Mouse (Mus musculus) myocyte (in vitro differentiated cells): ENCODE measurements at regions not wholly inside any gene's neighbourhood (a gene's known extent, or its start where the extent isn't known, plus 50 kb on each side); places are given as distances from the start of the nearest gene placed in this dataset.

Source experiments
- E2F4 ChIP-seq: IDR thresholded peaks from one replicate; pipeline ENCODE4 v1.6.1; 2011; ENCODE audit warnings: mild to moderate bottlenecking, control low read depth, moderate library complexity; ENCODE audit not compliant: insufficient read depth
- MAX ChIP-seq: IDR thresholded peaks from one replicate; pipeline ENCODE4 v1.6.1; 2011; ENCODE audit warnings: low read depth, mild to moderate bottlenecking, control low read depth
- MYOD1 ChIP-seq, 3 experiments: IDR thresholded peaks; one replicate each; pipeline ENCODE4 v1.6.1; 2011; ENCODE audit warnings: control low read depth in 2 of 3, low read depth in 2 of 3, mild to moderate bottlenecking in 2 of 3, moderate library complexity in 1 of 3; ENCODE audit not compliant: insufficient read length in 2 of 3, control insufficient read depth in 1 of 3
- POLR2A ChIP-seq: IDR thresholded peaks from one replicate; pipeline ENCODE4 v1.6.1; 2011; ENCODE audit warnings: low read depth, mild to moderate bottlenecking, control low read depth, moderate library complexity; ENCODE audit not compliant: insufficient read length
- POLR2AphosphoS2 ChIP-seq: IDR thresholded peaks from one replicate; pipeline ENCODE4 v1.6.1; 2011; ENCODE audit warnings: low read depth, control low read depth; ENCODE audit not compliant: insufficient read length
- TCF12 ChIP-seq: IDR thresholded peaks from one replicate; pipeline ENCODE4 v1.6.1; 2011; ENCODE audit warnings: mild to moderate bottlenecking, control low read depth; ENCODE audit not compliant: poor library complexity, insufficient read depth, severe bottlenecking
- TCF3 ChIP-seq: IDR thresholded peaks from one replicate; pipeline ENCODE4 v1.6.1; 2011; ENCODE audit warnings: low read depth, control low read depth; ENCODE audit not compliant: insufficient read length
- USF1 ChIP-seq: IDR thresholded peaks from one replicate; pipeline ENCODE4 v1.6.1; 2011; ENCODE audit warnings: low read depth, mild to moderate bottlenecking, control low read depth, moderate library complexity

GRCm38 (mm10) chr7:64073781-64074180, 79.9 kb upstream of the Trpm1 start:
- TF ChIP-seq POLR2A (no peak), MAX (no peak), MYOD1 (IDR thresholded peaks at IDR 0.05; ENCODE audit: control insufficient read depth in 1 of 3, insufficient read length in 2 of 3, low read depth in 2 of 3) (no peak), USF1 (no peak), E2F4 (no peak), TCF12 (no peak), TCF3 (no peak), POLR2AphosphoS2 (no peak)
